Mouse (Mus musculus): ENCODE results near the gene Nmnat2. TPM values are rescaled to one million over a fixed set of nuclear protein-coding genes. Genes with fewer than 3 reads are reported as not detected.

The Nmnat2 gene
- 11.7 and 16.0 TPM in 2 replicates for polyA plus RNA-seq (2014; fragmentation: Nextera tagmentation; extraction: Ambion mirVana)

GRCm38 (mm10) chr1:152954821-152955523, at the start of gene Nmnat2:
TSS of gene Nmnat2 (plus strand) at chr1:152954993.
- Histone ChIP-seq H3K36me3 (ENCODE audit: control insufficient read depth, insufficient read depth, low read length) (no peaks in the 10 kb centered on the region), H3K4me1 (replicated peaks; ENCODE audit: control insufficient read depth, insufficient read depth, low read length) (peaks cover 8% of the 10 kb centered on the region; the same call in 1 of the 2 replicates), H3K27ac (ENCODE audit: low read depth, low read length) (no peak within 1 kb of the TSS), H3K4me3 (ENCODE audit: low read depth, low read length) (peak within 1 kb of the TSS; percentile 49), H3K9ac (ENCODE audit: low read length) (peak within 1 kb of the TSS; percentile 58), H3K27me3 (ENCODE audit: control insufficient read depth, insufficient read depth, low read length) (peaks cover 26% of the 10 kb centered on the region), H3K9me3 (ENCODE audit: control insufficient read depth, low read length) (no peaks in the 10 kb centered on the region), H3K4me2 (ENCODE audit: low read depth, low read length, severe bottlenecking) (peak within 1 kb of the TSS; percentile 94)
- peak; percentile 65 for ATAC-seq (replicated peaks; ENCODE audit: low FRiP score)
- WGBS = under 1% methylated on average over 42 of the region's 42 CpGs
- peak; percentile 73 for DNase-seq (ENCODE audit: low spot score)

- Histone ChIP-seq H3K27ac (ENCODE audit: low read depth, low read length) (no peak overlapping the region), H3K9ac (ENCODE audit: low read length) (no peak overlapping the region), H3K9me3 (ENCODE audit: control insufficient read depth, low read length) (no peaks in the 10 kb centered on the region), H3K4me1 (replicated peaks; ENCODE audit: control insufficient read depth, insufficient read depth, low read length) (no peaks in the 10 kb centered on the region), H3K4me3 (ENCODE audit: low read depth, low read length) (no peak overlapping the region), H3K4me2 (ENCODE audit: low read depth, low read length, severe bottlenecking) (no peak overlapping the region), H3K27me3 (ENCODE audit: control insufficient read depth, insufficient read depth, low read length) (no peaks in the 10 kb centered on the region), H3K36me3 (ENCODE audit: control insufficient read depth, insufficient read depth, low read length) (no peaks in the 10 kb centered on the region)
- ATAC-seq (replicated peaks; ENCODE audit: low FRiP score) (no peak), DNase-seq (ENCODE audit: low spot score) (no peak)
- 84% methylated on average over 6 of the region's 6 CpGs for WGBS
Measured at GRCm38 (mm10) chr1:152913483-152914460, 41.0 kb upstream of the Nmnat2 start.

- DNase-seq (ENCODE audit: low spot score) = no peak
- Histone ChIP-seq H3K27me3 (ENCODE audit: control insufficient read depth, insufficient read depth, low read length) (no peaks in the 10 kb centered on the region), H3K4me2 (ENCODE audit: low read depth, low read length, severe bottlenecking) (no peak overlapping the region), H3K4me3 (ENCODE audit: low read depth, low read length) (no peak overlapping the region), H3K27ac (ENCODE audit: low read depth, low read length) (no peak overlapping the region), H3K9me3 (ENCODE audit: control insufficient read depth, low read length) (no peaks in the 10 kb centered on the region), H3K9ac (ENCODE audit: low read length) (no peak overlapping the region), H3K36me3 (ENCODE audit: control insufficient read depth, insufficient read depth, low read length) (no peaks in the 10 kb centered on the region), H3K4me1 (replicated peaks; ENCODE audit: control insufficient read depth, insufficient read depth, low read length) (no peaks in the 10 kb centered on the region)
- whole genome bisulfite sequencing = 25% methylated on average over 5 of the region's 5 CpGs
- no peak for ATAC-seq (replicated peaks; ENCODE audit: low FRiP score)
Measured at GRCm38 (mm10) chr1:152915766-152916165, 39.0 kb upstream of the Nmnat2 start.

- Histone ChIP-seq H3K4me1 (replicated peaks; ENCODE audit: control insufficient read depth, insufficient read depth, low read length) (no peaks in the 10 kb centered on the region), H3K4me2 (ENCODE audit: low read depth, low read length, severe bottlenecking) (no peak overlapping the region), H3K9me3 (ENCODE audit: control insufficient read depth, low read length) (no peaks in the 10 kb centered on the region), H3K9ac (ENCODE audit: low read length) (no peak overlapping the region), H3K36me3 (ENCODE audit: control insufficient read depth, insufficient read depth, low read length) (no peaks in the 10 kb centered on the region), H3K4me3 (ENCODE audit: low read depth, low read length) (no peak overlapping the region), H3K27me3 (ENCODE audit: control insufficient read depth, insufficient read depth, low read length) (no peaks in the 10 kb centered on the region), H3K27ac (ENCODE audit: low read depth, low read length) (no peak overlapping the region)
- ATAC-seq (replicated peaks; ENCODE audit: low FRiP score) = no peak
- WGBS = 91% methylated on average over 5 of the region's 5 CpGs
- no peak for DNase-seq (ENCODE audit: low spot score)
Measured at GRCm38 (mm10) chr1:152916936-152917335, 37.9 kb upstream of the Nmnat2 start.

- no peak for ATAC-seq (replicated peaks; ENCODE audit: low FRiP score)
Measured at GRCm38 (mm10) chr1:152917626-152918025, 37.2 kb upstream of the Nmnat2 start.

GRCm38 (mm10) chr1:152921786-152922185, 33.0 kb upstream of the Nmnat2 start:
- DNase-seq (ENCODE audit: low spot score) (no peak), ATAC-seq (replicated peaks; ENCODE audit: low FRiP score) (no peak)
- Histone ChIP-seq H3K4me3 (ENCODE audit: low read depth, low read length) (no peak overlapping the region), H3K36me3 (ENCODE audit: control insufficient read depth, insufficient read depth, low read length) (no peaks in the 10 kb centered on the region), H3K4me1 (replicated peaks; ENCODE audit: control insufficient read depth, insufficient read depth, low read length) (no peaks in the 10 kb centered on the region), H3K27ac (ENCODE audit: low read depth, low read length) (no peak overlapping the region), H3K4me2 (ENCODE audit: low read depth, low read length, severe bottlenecking) (no peak overlapping the region), H3K27me3 (ENCODE audit: control insufficient read depth, insufficient read depth, low read length) (no peaks in the 10 kb centered on the region), H3K9ac (ENCODE audit: low read length) (no peak overlapping the region), H3K9me3 (ENCODE audit: control insufficient read depth, low read length) (no peaks in the 10 kb centered on the region)
- 85% methylated on average over 3 of the region's 3 CpGs for WGBS

More at GRCm38 (mm10) chr1:152917626-152918025, 37.2 kb upstream of the Nmnat2 start:
- no peak overlapping the region for H3K4me3 ChIP-seq (ENCODE audit: low read depth, low read length)
- H3K4me1 ChIP-seq (replicated peaks; ENCODE audit: control insufficient read depth, insufficient read depth, low read length) = no peaks in the 10 kb centered on the region
- H3K27me3 ChIP-seq (ENCODE audit: control insufficient read depth, insufficient read depth, low read length) = no peaks in the 10 kb centered on the region
- H3K4me2 ChIP-seq (ENCODE audit: low read depth, low read length, severe bottlenecking) = no peak overlapping the region
- DNase-seq (ENCODE audit: low spot score) = no peak
- no peak overlapping the region for H3K9ac ChIP-seq (ENCODE audit: low read length)
- H3K27ac ChIP-seq (ENCODE audit: low read depth, low read length) = no peak overlapping the region
- H3K36me3 ChIP-seq (ENCODE audit: control insufficient read depth, insufficient read depth, low read length) = no peaks in the 10 kb centered on the region
- H3K9me3 ChIP-seq (ENCODE audit: control insufficient read depth, low read length) = no peaks in the 10 kb centered on the region
- 74% methylated on average over 4 of the region's 4 CpGs for WGBS

- Histone ChIP-seq H3K4me1 (replicated peaks; ENCODE audit: control insufficient read depth, insufficient read depth, low read length) (no peaks in the 10 kb centered on the region), H3K4me2 (ENCODE audit: low read depth, low read length, severe bottlenecking) (no peak overlapping the region), H3K9ac (ENCODE audit: low read length) (no peak overlapping the region), H3K9me3 (ENCODE audit: control insufficient read depth, low read length) (no peaks in the 10 kb centered on the region), H3K36me3 (ENCODE audit: control insufficient read depth, insufficient read depth, low read length) (no peaks in the 10 kb centered on the region), H3K27me3 (ENCODE audit: control insufficient read depth, insufficient read depth, low read length) (no peaks in the 10 kb centered on the region), H3K4me3 (ENCODE audit: low read depth, low read length) (no peak overlapping the region), H3K27ac (ENCODE audit: low read depth, low read length) (no peak overlapping the region)
- 64% methylated on average over 11 of the region's 11 CpGs for WGBS
- DNase-seq (ENCODE audit: low spot score) (no peak), ATAC-seq (replicated peaks; ENCODE audit: low FRiP score) (no peak)
Measured at GRCm38 (mm10) chr1:152933962-152934361, 20.8 kb upstream of the Nmnat2 start.

- Histone ChIP-seq H3K27ac (ENCODE audit: low read depth, low read length) (no peak overlapping the region), H3K36me3 (ENCODE audit: control insufficient read depth, insufficient read depth, low read length) (no peaks in the 10 kb centered on the region), H3K4me3 (ENCODE audit: low read depth, low read length) (no peak overlapping the region), H3K4me1 (replicated peaks; ENCODE audit: control insufficient read depth, insufficient read depth, low read length) (no peaks in the 10 kb centered on the region), H3K9me3 (ENCODE audit: control insufficient read depth, low read length) (no peaks in the 10 kb centered on the region), H3K4me2 (ENCODE audit: low read depth, low read length, severe bottlenecking) (no peak overlapping the region), H3K27me3 (ENCODE audit: control insufficient read depth, insufficient read depth, low read length) (no peaks in the 10 kb centered on the region), H3K9ac (ENCODE audit: low read length) (no peak overlapping the region)
- ATAC-seq (replicated peaks; ENCODE audit: low FRiP score) (no peak), DNase-seq (ENCODE audit: low spot score) (no peak)
- WGBS = 65% methylated on average over 6 of the region's 6 CpGs
Measured at GRCm38 (mm10) chr1:152935476-152935875, 19.3 kb upstream of the Nmnat2 start.

All from forebrain, embryonic 11.5 days (tissue).